Mouse (Mus musculus) heart, embryonic 14.5 days (tissue): ENCODE data around the gene Nfyc. TPM values are rescaled to one million over a fixed set of nuclear protein-coding genes. Genes with fewer than 3 reads are reported as not detected.

Experiments
- ATAC-seq: fragments of 200-750 bp; cut with Nextera tagmentation; 2 replicates; pipeline ENCODE4 v1.8.0; 2017; ENCODE audit warnings: low read depth, moderate TSS enrichment; ENCODE audit not compliant: insufficient number of reproducible peaks, insufficient read depth, low FRiP score
- H3K27ac ChIP-seq, 2 experiments: fragments of 200-500 bp in 1 of 2; fragments of 300-500 bp in 1 of 2; sonication (generic) in 1 of 2; replicated peaks in 1 of 2; 2 replicates each; pipeline ENCODE4 v1.5.1; 2012 to 2014; ENCODE audit warnings: low read depth in 2 of 2, low read length in 2 of 2, control low read depth in 1 of 2, mild to moderate bottlenecking in 1 of 2, mixed read lengths in 1 of 2; ENCODE audit not compliant: control insufficient read depth in 1 of 2, insufficient read depth in 1 of 2
- H3K27me3 ChIP-seq: fragments of 300-500 bp; sonication (generic); 2 replicates; pipeline ENCODE4 v1.6.1; 2014; ENCODE audit warnings: mild to moderate bottlenecking, low read length, control low read depth; ENCODE audit not compliant: control insufficient read depth, insufficient read depth
- H3K36me3 ChIP-seq: fragments of 300-500 bp; sonication (generic); 2 replicates; pipeline ENCODE4 v1.6.1; 2014; ENCODE audit warnings: mild to moderate bottlenecking, control low read depth, low read length, mixed read lengths; ENCODE audit not compliant: control insufficient read depth, insufficient read depth
- H3K4me1 ChIP-seq, 2 experiments: fragments of 200-500 bp in 1 of 2; fragments of 300-500 bp in 1 of 2; sonication (generic) in 1 of 2; 2 replicates each; pipeline ENCODE4 v1.6.1; 2012 to 2014; ENCODE audit warnings: low read length in 2 of 2, control low read depth in 1 of 2, mixed read lengths in 1 of 2; ENCODE audit not compliant: control insufficient read depth in 2 of 2, insufficient read depth in 2 of 2
- H3K4me2 ChIP-seq: fragments of 300-500 bp; sonication (generic); 2 replicates; pipeline ENCODE4 v1.6.1; 2014; ENCODE audit warnings: mild to moderate bottlenecking, low read length
- H3K4me3 ChIP-seq, 2 experiments: fragments of 200-500 bp in 1 of 2; fragments of 300-500 bp in 1 of 2; sonication (generic) in 1 of 2; 2 replicates each; pipeline ENCODE4 v1.5.1; 2012 to 2014; ENCODE audit warnings: low read length in 2 of 2, mild to moderate bottlenecking in 2 of 2, control low read depth in 1 of 2, low read depth in 1 of 2, moderate library complexity in 1 of 2; ENCODE audit not compliant: control insufficient read depth in 1 of 2, insufficient read depth in 1 of 2
- H3K9ac ChIP-seq: fragments of 300-500 bp; sonication (generic); 2 replicates; pipeline ENCODE4 v1.6.1; 2014; ENCODE audit warnings: mild to moderate bottlenecking, low read length
- H3K9me3 ChIP-seq: fragments of 300-500 bp; sonication (generic); 2 replicates; pipeline ENCODE4 v1.6.1; 2016; ENCODE audit warnings: low read length, control low read depth; ENCODE audit not compliant: control insufficient read depth
- WGBS: fragments of 180-500 bp; shearing (Covaris S2); extraction: QIAGEN DNeasy Blood & Tissue Kit; methylation state at CpG from one replicate; pipeline ENCODE4 v1.1.7; 2014; 5-methylcytosine and 5-hydroxymethylcytosine counted together
- polyA plus RNA-seq: library from polyadenylated mRNA; unstranded; fragments of >200 nt; fragmentation: Nextera tagmentation; extraction: Ambion mirVana; gene quantifications from 2 replicates; pipeline ENCODE4 v1.2.1, GENCODE M21; 2014

Gene Nfyc
- polyA plus RNA-seq, 1 experiment from 2014 or later = 107 TPM

GRCm38 (mm10) chr4:120727842-120728241 is 103.5 kb downstream of the Nfyc start:
- no peaks in the 10 kb centered on the region for H3K36me3 ChIP-seq
- peaks cover 27 to 29% of the 10 kb centered on the region in 2 experiments for H3K4me1 ChIP-seq
- no peak overlapping the region for H3K27ac ChIP-seq
- H3K9me3 ChIP-seq = no peaks in the 10 kb centered on the region
- H3K9ac ChIP-seq = no peak overlapping the region
- H3K4me3 ChIP-seq = no peak overlapping the region
- H3K27me3 ChIP-seq = peaks cover 14% of the 10 kb centered on the region
- no peak for ATAC-seq
- 47% methylated on average over 11 of the region's 11 CpGs for WGBS
- H3K4me2 ChIP-seq = no peak overlapping the region

DNA sequence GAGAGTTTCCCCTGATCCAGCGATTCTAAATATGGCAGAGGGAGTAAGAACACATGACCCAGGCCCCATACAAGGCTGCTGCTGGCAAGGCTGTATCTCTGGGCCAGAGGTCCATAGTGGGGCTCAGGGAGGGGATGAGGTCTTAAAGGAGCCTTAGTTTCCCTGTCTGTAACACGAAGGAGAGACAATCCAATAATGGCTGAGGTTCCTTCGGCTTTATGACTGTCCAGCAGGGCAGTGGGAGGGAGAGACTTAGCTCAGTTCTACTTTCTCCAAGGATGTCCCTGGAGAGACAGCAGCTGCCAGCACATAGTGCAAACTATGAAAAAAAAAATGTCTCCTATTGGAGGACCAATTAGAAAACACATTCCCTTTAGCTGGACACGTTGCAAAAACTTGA is 105.2 kb downstream of the Nfyc start:
- peaks cover 21 to 26% of the 10 kb centered on the region in 2 experiments for H3K4me1 ChIP-seq
- no peak overlapping the region for H3K4me3 ChIP-seq
- no peak overlapping the region for H3K4me2 ChIP-seq
- no peak; the same call in 1 of the 2 replicates for ATAC-seq
- no peaks in the 10 kb centered on the region for H3K27me3 ChIP-seq
- H3K9ac ChIP-seq = no peak overlapping the region
- WGBS = 65% methylated on average over 4 of the region's 4 CpGs
- H3K36me3 ChIP-seq = no peaks in the 10 kb centered on the region
- H3K27ac ChIP-seq = no peak overlapping the region; a peak in 1 of 4 replicates
- no peaks in the 10 kb centered on the region for H3K9me3 ChIP-seq

DNA sequence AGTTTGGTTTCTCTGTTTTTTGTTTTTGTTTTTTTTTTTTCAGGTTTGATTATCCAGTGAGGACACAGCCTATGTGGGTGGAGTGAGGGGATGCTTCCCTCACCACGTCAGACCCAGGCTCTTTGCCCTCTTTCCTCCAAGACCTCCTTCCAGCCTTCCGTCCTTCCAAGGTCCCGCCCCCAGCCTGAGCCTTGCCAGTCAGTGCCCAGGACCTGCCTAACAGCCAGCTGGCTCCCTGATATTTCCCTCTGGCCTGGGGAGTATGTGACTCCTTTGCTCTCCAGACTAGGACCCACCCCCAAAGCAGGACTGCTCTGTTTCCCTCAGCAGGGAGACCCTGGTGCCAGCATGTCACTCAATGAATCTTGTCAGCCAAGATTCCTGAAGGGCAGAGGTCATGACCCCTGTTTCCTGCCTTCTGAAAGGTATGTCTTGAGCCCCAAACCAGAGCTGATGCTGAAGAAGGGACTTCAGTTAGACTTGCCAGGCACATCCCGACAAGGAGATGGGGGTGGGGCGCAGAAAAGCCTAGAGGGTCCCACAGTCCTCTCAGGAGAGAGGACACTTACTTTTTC is 105.8 kb downstream of the Nfyc start:
- ATAC-seq = no peak
- Histone ChIP-seq H3K27me3 (no peaks in the 10 kb centered on the region), H3K27ac (no peak overlapping the region), H3K4me3 (no peak overlapping the region), H3K9me3 (no peaks in the 10 kb centered on the region), H3K9ac (no peak overlapping the region), H3K4me2 (0 out of 2 replicates have a peak overlapping the region, but pooled peaks have one; percentile 14), H3K4me1 (peaks cover 18 to 23% of the 10 kb centered on the region in 2 experiments), H3K36me3 (no peaks in the 10 kb centered on the region)
- WGBS = 56% methylated on average over 5 of the region's 5 CpGs

DNA sequence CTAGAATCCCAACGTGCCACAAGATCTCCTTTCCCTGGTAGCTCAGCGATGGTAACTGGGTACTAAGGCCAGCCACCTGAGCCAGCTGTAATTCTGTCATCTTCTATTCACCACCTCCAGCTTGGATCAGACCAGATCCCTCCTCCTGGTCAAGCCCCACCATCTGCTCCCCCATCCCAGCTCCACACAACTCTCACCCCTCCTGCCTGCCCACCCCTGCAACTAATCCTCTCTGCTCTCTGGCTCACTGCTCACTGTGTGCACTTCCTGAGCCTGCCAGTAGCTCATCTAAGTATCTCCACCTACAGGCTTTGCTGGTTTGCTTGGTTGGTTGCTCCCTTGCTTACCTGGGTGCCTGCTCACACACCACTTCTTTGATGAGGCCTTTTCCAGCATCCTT is 109.8 kb downstream of the Nfyc start:
- H3K4me3 ChIP-seq = no peak overlapping the region
- WGBS = 63% methylated on average over 2 of the region's 2 CpGs

DNA sequence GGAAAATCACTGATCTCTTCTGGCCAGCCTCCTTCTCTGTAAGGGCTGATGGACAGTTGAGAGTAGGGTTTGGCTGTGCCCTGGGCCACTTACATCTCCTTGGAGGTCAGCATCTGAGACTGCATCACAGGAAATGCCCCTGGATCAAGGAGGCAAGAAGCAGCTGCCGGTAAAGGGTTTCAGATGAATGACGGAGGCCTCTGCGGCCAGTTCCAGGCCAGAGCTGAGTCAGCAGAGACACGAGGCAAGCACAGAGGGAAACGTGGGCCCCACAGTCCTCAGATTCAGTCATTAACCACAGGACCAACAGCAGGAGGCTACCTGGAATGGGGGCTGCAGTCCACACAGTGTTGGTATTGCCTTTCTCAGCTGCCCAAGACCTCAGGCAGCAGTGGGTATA is 112.2 kb downstream of the Nfyc start:
- H3K9me3 ChIP-seq = no peaks in the 10 kb centered on the region
- WGBS = 36% methylated on average over 5 of the region's 5 CpGs
- H3K4me2 ChIP-seq = no peak overlapping the region
- H3K27ac ChIP-seq = no peak overlapping the region
- no peak overlapping the region for H3K9ac ChIP-seq
- H3K36me3 ChIP-seq = no peaks in the 10 kb centered on the region
- H3K4me1 ChIP-seq = peaks cover 0 to 8% of the 10 kb centered on the region in 2 experiments; a peak in 3 of 4 replicates
- no peak overlapping the region for H3K4me3 ChIP-seq
- H3K27me3 ChIP-seq = peaks cover 42% of the 10 kb centered on the region
- ATAC-seq = no peak

More for the DNA sequence above, 109.8 kb downstream of the Nfyc start:
- Histone ChIP-seq H3K36me3 (no peaks in the 10 kb centered on the region), H3K27ac (no peak overlapping the region), H3K9ac (no peak overlapping the region), H3K27me3 (peaks cover 19% of the 10 kb centered on the region; the same call in 1 of the 2 replicates), H3K4me2 (no peak overlapping the region), H3K4me1 (peaks cover 12 to 15% of the 10 kb centered on the region in 2 experiments), H3K9me3 (no peaks in the 10 kb centered on the region)
- ATAC-seq = no peak

DNA sequence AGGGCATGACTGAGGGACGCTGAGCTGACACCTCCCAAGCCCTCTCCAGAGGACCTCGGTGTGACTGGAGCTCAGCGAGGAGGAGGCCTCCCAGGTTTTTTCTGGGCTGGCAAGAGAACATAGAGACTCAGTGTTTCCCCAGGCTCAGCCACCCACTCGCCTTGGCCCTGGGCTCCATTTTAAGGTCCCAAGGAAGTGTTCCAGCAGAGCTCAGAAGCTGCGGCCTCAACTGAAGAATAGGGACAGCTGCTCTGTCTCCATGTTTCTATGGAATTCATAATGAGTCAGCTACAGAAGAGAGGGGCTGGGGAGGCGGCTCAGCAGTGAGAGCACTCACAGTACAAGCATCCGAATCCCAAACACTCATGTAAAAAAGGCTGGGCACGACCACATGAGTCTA is 113.8 kb downstream of the Nfyc start:
- peaks cover 42% of the 10 kb centered on the region for H3K27me3 ChIP-seq
- no peak overlapping the region for H3K4me2 ChIP-seq
- H3K9ac ChIP-seq = no peak overlapping the region
- no peak overlapping the region for H3K4me3 ChIP-seq
- H3K9me3 ChIP-seq = no peaks in the 10 kb centered on the region
- no peak for ATAC-seq
- H3K36me3 ChIP-seq = no peaks in the 10 kb centered on the region
- H3K27ac ChIP-seq = no peak overlapping the region
- peaks cover 0 to 8% of the 10 kb centered on the region in 2 experiments; a peak in 3 of 4 replicates for H3K4me1 ChIP-seq
- 70% methylated on average over 8 of the region's 8 CpGs for WGBS

- 14% methylated on average over 12 of the region's 12 CpGs for WGBS
- no peak overlapping the region for H3K27ac ChIP-seq
- peaks cover 42% of the 10 kb centered on the region for H3K27me3 ChIP-seq
- H3K9ac ChIP-seq = no peak overlapping the region
- H3K4me3 ChIP-seq = peak overlapping the region; percentile 26 to 32
- H3K36me3 ChIP-seq = no peaks in the 10 kb centered on the region
- H3K4me2 ChIP-seq = peak overlapping the region; percentile 69
- ATAC-seq = no peak
- no peaks in the 10 kb centered on the region for H3K9me3 ChIP-seq
- H3K4me1 ChIP-seq = peaks cover 0 to 8% of the 10 kb centered on the region in 2 experiments; a peak in 3 of 4 replicates
Observed at GRCm38 (mm10) chr4:120716765-120717164, 114.6 kb downstream of the Nfyc start.

DNA sequence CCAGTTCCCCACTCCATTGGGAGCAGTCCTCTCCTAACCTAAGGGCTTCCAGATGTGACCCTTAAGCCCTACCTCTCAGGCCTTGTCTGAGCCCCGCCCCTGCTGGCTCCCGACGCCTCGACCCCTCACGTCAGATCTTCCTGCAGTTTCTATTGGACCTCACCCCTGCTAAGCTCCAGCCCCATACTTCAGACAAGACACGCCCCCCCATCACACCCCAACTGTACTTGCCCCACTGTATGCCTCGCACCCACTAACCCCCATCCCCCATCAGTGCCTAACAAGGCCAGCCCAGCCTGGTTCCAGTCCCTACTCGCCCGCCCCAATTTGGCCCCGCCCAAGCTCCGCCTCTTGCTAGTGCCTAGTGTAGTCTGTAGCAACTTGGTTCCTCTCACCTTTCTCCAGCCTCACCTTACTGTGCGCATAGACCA is 115.2 kb downstream of the Nfyc start:
- Histone ChIP-seq H3K4me2 (peak overlapping the region; percentile 69), H3K9ac (no peak overlapping the region), H3K27me3 (peaks cover 43% of the 10 kb centered on the region), H3K27ac (no peak overlapping the region), H3K9me3 (no peaks in the 10 kb centered on the region), H3K36me3 (no peaks in the 10 kb centered on the region), H3K4me1 (peaks cover 0 to 8% of the 10 kb centered on the region in 2 experiments; a peak in 3 of 4 replicates), H3K4me3 (peak overlapping the region; percentile 26 to 32)
- peak; percentile 48 for ATAC-seq
- under 1% methylated on average over 12 of the region's 12 CpGs for WGBS
